Mouse (Mus musculus): ENCODE results near the gene Cavin4. TPM values are rescaled to one million over a fixed set of nuclear protein-coding genes. Genes with fewer than 3 reads are reported as not detected.

Gene Cavin4
- 0.17 and 0.39 TPM in 2 replicates for polyA plus RNA-seq (2015; fragmentation: Nextera tagmentation; extraction: Ambion mirVana)

GRCm38 (mm10) chr4:48663271-48663670 lies at the start of gene Cavin4:
Gene Cavin4, plus strand, starts transcription at chr4:48663514.

Other genes with a start within 250 kb of the Cavin4 start
- 26.1 and 27.7 TPM in 2 replicates for gene Tex10, start 190.1 kb upstream of the Cavin4 start, polyA plus RNA-seq (2015; fragmentation: Nextera tagmentation; extraction: Ambion mirVana)
- 18.1 and 20.9 TPM in 2 replicates for gene Msantd3, start 123.6 kb upstream of the Cavin4 start, polyA plus RNA-seq (2015; fragmentation: Nextera tagmentation; extraction: Ambion mirVana)
- 25.8 and 26.4 TPM in 2 replicates for gene Tmeff1, start 78.3 kb upstream of the Cavin4 start, polyA plus RNA-seq (2015; fragmentation: Nextera tagmentation; extraction: Ambion mirVana)

Data from urinary bladder, postnatal 0 days (tissue).